ENCODE assay signal across 8 mouse cellular contexts in genomic region chr6:29762524-29762923, GRCm38 (mm10). TPM values are rescaled to one million over a fixed set of nuclear protein-coding genes. Genes with fewer than 3 reads are reported as not detected.
A peak's percentile ranks its signal among the peaks of the same experiment; 100 is the strongest.
DNase-seq lines count a peak whose midpoint lies in the region; ATAC-seq lines count a peak whose summit lies in the region.

No protein-coding gene starts in this region.

- DNase-seq in cerebellum, postnatal 10 days, result peak; percentile 26 to 38
- DNase-seq in cerebellum, postnatal 36 days, result no peak
- peak; percentile 52 for DNase-seq in midbrain, embryonic 14.5 days
- peak; percentile 39 for DNase-seq in embryonic facial prominence, embryonic 14.5 days (ENCODE audit: low spot score)
- no peak for DNase-seq in layer of hippocampus, postnatal 36 days
- no peak for DNase-seq in gastrocnemius, postnatal 10 days

- H3K9ac ChIP-seq in midbrain, embryonic 14.5 days (replicated peaks; ENCODE audit: low read length), result no peak overlapping the region
- H3K9ac ChIP-seq in midbrain, embryonic 15.5 days, result no peak overlapping the region
- H3K9ac ChIP-seq in embryonic facial prominence, embryonic 14.5 days (ENCODE audit: low read depth, low read length), result no peak overlapping the region

- WGBS in midbrain, embryonic 14.5 days, result 69% methylated on average over 4 of the region's 4 CpGs
- WGBS in midbrain, embryonic 15.5 days, result 73% methylated on average over 4 of the region's 4 CpGs
- WGBS in embryonic facial prominence, embryonic 14.5 days, result 65% methylated on average over 4 of the region's 4 CpGs

- H3K4me2 ChIP-seq in midbrain, embryonic 14.5 days (ENCODE audit: low read length), result no peak overlapping the region
- H3K4me2 ChIP-seq in midbrain, embryonic 15.5 days, result no peak overlapping the region
- no peak overlapping the region for H3K4me2 ChIP-seq in embryonic facial prominence, embryonic 14.5 days (ENCODE audit: low read depth, low read length)

- H3K36me3 ChIP-seq in midbrain, embryonic 14.5 days (ENCODE audit: control insufficient read depth, insufficient read depth, low read length), result no peaks in the 10 kb centered on the region
- H3K36me3 ChIP-seq in midbrain, embryonic 15.5 days (replicated peaks), result no peaks in the 10 kb centered on the region
- H3K36me3 ChIP-seq in embryonic facial prominence, embryonic 14.5 days (ENCODE audit: control insufficient read depth, insufficient read depth, low read length), result peaks cover 38% of the 10 kb centered on the region

- no peaks in the 10 kb centered on the region for H3K9me3 ChIP-seq in midbrain, embryonic 14.5 days (ENCODE audit: control insufficient read depth, low read length)
- H3K9me3 ChIP-seq in midbrain, embryonic 15.5 days, result no peaks in the 10 kb centered on the region
- no peaks in the 10 kb centered on the region for H3K9me3 ChIP-seq in embryonic facial prominence, embryonic 14.5 days (ENCODE audit: control insufficient read depth, low read length)

- H3K4me3 ChIP-seq in midbrain, embryonic 14.5 days (replicated peaks; ENCODE audit: low read depth, low read length), result no peak overlapping the region
- H3K4me3 ChIP-seq in midbrain, embryonic 15.5 days, result no peak overlapping the region
- no peak overlapping the region for H3K4me3 ChIP-seq in embryonic facial prominence, embryonic 14.5 days (ENCODE audit: low read depth, low read length)

- no peak for ATAC-seq in midbrain, embryonic 14.5 days (ENCODE audit: low FRiP score, low TSS enrichment)
- ATAC-seq in midbrain, embryonic 15.5 days (replicated peaks), result no peak
- ATAC-seq in embryonic facial prominence, embryonic 14.5 days (ENCODE audit: low read depth), result no peak
- ATAC-seq in megakaryocyte progenitor cell, adult 5-6 weeks (replicated peaks; ENCODE audit: poor library complexity), result peak; percentile 77

- no peaks in the 10 kb centered on the region for H3K27me3 ChIP-seq in midbrain, embryonic 14.5 days (ENCODE audit: control insufficient read depth, insufficient read depth, low read length)
- H3K27me3 ChIP-seq in midbrain, embryonic 15.5 days (replicated peaks), result no peaks in the 10 kb centered on the region
- no peaks in the 10 kb centered on the region for H3K27me3 ChIP-seq in embryonic facial prominence, embryonic 14.5 days (replicated peaks; ENCODE audit: control insufficient read depth, insufficient read depth, low read length)

- no peaks in the 10 kb centered on the region for H3K4me1 ChIP-seq in midbrain, embryonic 14.5 days (ENCODE audit: control insufficient read depth, insufficient read depth, low read length)
- H3K4me1 ChIP-seq in midbrain, embryonic 15.5 days, result no peaks in the 10 kb centered on the region
- no peaks in the 10 kb centered on the region for H3K4me1 ChIP-seq in embryonic facial prominence, embryonic 14.5 days (ENCODE audit: control insufficient read depth, insufficient read depth, low read length)

- H3K27ac ChIP-seq in midbrain, embryonic 14.5 days (replicated peaks; ENCODE audit: low read depth, low read length), result no peak overlapping the region
- no peak overlapping the region for H3K27ac ChIP-seq in midbrain, embryonic 15.5 days
- H3K27ac ChIP-seq in embryonic facial prominence, embryonic 14.5 days (replicated peaks; ENCODE audit: low read depth, low read length), result no peak overlapping the region

RNA-seq across cellular contexts. Expression of gene Ahcyl2, which starts 5.3 kb away (rescaled TPM):
- 15.1 and 18.0 TPM in 2 replicates for polyA plus RNA-seq in midbrain, embryonic 14.5 days (2014; fragmentation: Nextera tagmentation; extraction: Ambion mirVana)
- 18.0 and 20.6 TPM in 2 replicates for polyA plus RNA-seq in midbrain, embryonic 15.5 days (2015; fragmentation: Nextera tagmentation; extraction: Ambion mirVana)
- polyA plus RNA-seq in embryonic facial prominence, embryonic 14.5 days (2014; fragmentation: Nextera tagmentation; extraction: Ambion mirVana), result 12.6 and 14.0 TPM in 2 replicates
- total RNA-seq in megakaryocyte progenitor cell, adult 5-6 weeks (2015), result 10.2 and 19.1 TPM in 2 replicates
- total RNA-seq in megakaryocyte progenitor cell, adult 5-6 weeks (2017), result 14.0 and 38.9 TPM in 2 replicates
- total RNA-seq in layer of hippocampus, postnatal 36 days (2021), result 100 to 1,000 TPM; 232 to 261 TPM
- 10 to 100 TPM in 1 of 2 experiments, 1 to 10 TPM in 1; 8.8 to 11.8 TPM for total RNA-seq in gastrocnemius, postnatal 10 days (2021)

RNA-seq across cellular contexts. Expression of gene Smo, which starts 27.2 kb away (rescaled TPM):
- polyA plus RNA-seq in midbrain, embryonic 14.5 days (2014; fragmentation: Nextera tagmentation; extraction: Ambion mirVana), result 9.2 and 14.4 TPM in 2 replicates
- polyA plus RNA-seq in midbrain, embryonic 15.5 days (2015; fragmentation: Nextera tagmentation; extraction: Ambion mirVana), result 12.3 and 14.2 TPM in 2 replicates
- polyA plus RNA-seq in embryonic facial prominence, embryonic 14.5 days (2014; fragmentation: Nextera tagmentation; extraction: Ambion mirVana), result 45.5 and 48.9 TPM in 2 replicates
- total RNA-seq in megakaryocyte progenitor cell, adult 5-6 weeks (2015), result 25.5 and 33.6 TPM in 2 replicates
- total RNA-seq in megakaryocyte progenitor cell, adult 5-6 weeks (2017), result 16.4 and 19.9 TPM in 2 replicates
- 10 to 100 TPM; 16.6 to 17.4 TPM for total RNA-seq in layer of hippocampus, postnatal 36 days (2021)
- 10 to 100 TPM; 21.2 to 26.3 TPM for total RNA-seq in gastrocnemius, postnatal 10 days (2021)

Comparison
In these comparisons a context has a peak if more than half of its experiments do, and no peak if none do; other contexts are left out.
1. DNase-seq: peak in cerebellum, postnatal 10 days (2 of 2), midbrain, embryonic 14.5 days (single experiment) and embryonic facial prominence, embryonic 14.5 days (single experiment); none in cerebellum, postnatal 36 days (0 of 2), layer of hippocampus, postnatal 36 days (0 of 2) and gastrocnemius, postnatal 10 days (single experiment).
2. RNA of gene Ahcyl2, which starts 5.3 kb away (total RNA-seq): 232 to 261 TPM in layer of hippocampus, postnatal 36 days; 10.2 to 38.9 TPM in megakaryocyte progenitor cell, adult 5-6 weeks and 8.8 to 11.8 TPM in gastrocnemius, postnatal 10 days; every median in the first group is over 4 times any median in the second.